Mouse (Mus musculus) forelimb bud, embryonic 11.5 days (tissue): ENCODE measurements at regions not wholly inside any gene's neighbourhood (a gene's known extent, or its start where the extent isn't known, plus 50 kb on each side); places are given as distances from the start of the nearest gene placed in this dataset.

Source experiments
- DNase-seq: peaks from one replicate; pipeline ENCODE4 v3.0.0-alpha.2; 2012; ENCODE audit warnings: low read depth, low spot score

- no peak for DNase-seq
Measured at GRCm38 (mm10) chr4:73542331-73542730, 65.3 kb upstream of the Gm11238 start.

- DNase-seq = no peak
Measured at GRCm38 (mm10) chr4:73531604-73532003, 76.1 kb upstream of the Gm11238 start.

- DNase-seq = no peak
Measured at GRCm38 (mm10) chr4:73524579-73525208, 83.0 kb upstream of the Gm11238 start.

GRCm38 (mm10) chr4:73518742-73519384 is 88.8 kb upstream of the Gm11238 start:
- no peak for DNase-seq

GRCm38 (mm10) chr4:73517559-73517958 is 90.1 kb upstream of the Gm11238 start:
- DNase-seq = no peak

GRCm38 (mm10) chr4:73516717-73517116 is 91.0 kb upstream of the Gm11238 start:
- DNase-seq = no peak

- no peak for DNase-seq
Measured at GRCm38 (mm10) chr4:73506860-73507259, 100.8 kb upstream of the Gm11238 start.

GRCm38 (mm10) chr4:73489199-73489598 is 84.3 kb upstream of the Gm11487 start:
- DNase-seq = peak; percentile 8

- peak; percentile 51 for DNase-seq
Measured at GRCm38 (mm10) chr4:73488297-73489049, 83.6 kb upstream of the Gm11487 start.

- DNase-seq = no peak
Measured at GRCm38 (mm10) chr4:73467982-73468565, 63.2 kb upstream of the Gm11487 start.
